Mouse (Mus musculus) neural tube, embryonic 11.5 days (tissue): Measurements from ENCODE around the gene Psmb8. TPM values are rescaled to one million over a fixed set of nuclear protein-coding genes. Genes with fewer than 3 reads are reported as not detected.

Source experiments
- ATAC-seq: fragments of 200-750 bp; cut with Nextera tagmentation; 2 replicates; pipeline ENCODE4 v1.8.0; 2017; ENCODE audit warnings: moderate number of reproducible peaks, mild to moderate bottlenecking, moderate TSS enrichment, moderate library complexity; ENCODE audit not compliant: insufficient read depth, low FRiP score, low TSS enrichment
- DNase-seq: peaks from one replicate; pipeline ENCODE4 v3.0.0-alpha.2; 2015; ENCODE audit warnings: low spot score
- H3K27ac ChIP-seq: fragments of 300-500 bp; sonication (generic); 2 replicates; pipeline ENCODE4 v1.5.1; 2014; ENCODE audit warnings: low read depth, mild to moderate bottlenecking, low read length
- H3K27me3 ChIP-seq: fragments of 300-500 bp; sonication (generic); 2 replicates; pipeline ENCODE4 v1.6.1; 2014; ENCODE audit warnings: mild to moderate bottlenecking, low read length, mixed read lengths; ENCODE audit not compliant: control insufficient read depth, insufficient read depth
- H3K36me3 ChIP-seq: fragments of 300-500 bp; sonication (generic); 2 replicates; pipeline ENCODE4 v1.6.1; 2014; ENCODE audit warnings: mild to moderate bottlenecking, low read length, moderate library complexity, mixed read lengths; ENCODE audit not compliant: control insufficient read depth, insufficient read depth
- H3K4me1 ChIP-seq: fragments of 300-500 bp; sonication (generic); 2 replicates; pipeline ENCODE4 v1.6.1; 2014; ENCODE audit warnings: low read length, mixed read lengths; ENCODE audit not compliant: control insufficient read depth, insufficient read depth
- H3K4me2 ChIP-seq: fragments of 300-500 bp; sonication (generic); 2 replicates; pipeline ENCODE4 v1.6.1; 2014; ENCODE audit warnings: low read depth, mild to moderate bottlenecking, moderate library complexity
- H3K4me3 ChIP-seq: fragments of 300-500 bp; sonication (generic); 2 replicates; pipeline ENCODE4 v1.5.1; 2014; ENCODE audit warnings: low read depth, low read length
- H3K9ac ChIP-seq: fragments of 300-500 bp; sonication (generic); 2 replicates; pipeline ENCODE4 v1.6.1; 2014; ENCODE audit warnings: mild to moderate bottlenecking, low read length
- H3K9me3 ChIP-seq: fragments of 300-500 bp; sonication (generic); 2 replicates; pipeline ENCODE4 v1.6.1; 2016; ENCODE audit warnings: low read length; ENCODE audit not compliant: control insufficient read depth
- WGBS: fragments of 180-500 bp; shearing (Covaris S2); extraction: QIAGEN DNeasy Blood & Tissue Kit; methylation state at CpG from one replicate; pipeline ENCODE4 v1.1.7; 2014; 5-methylcytosine and 5-hydroxymethylcytosine counted together
- polyA plus RNA-seq: library from polyadenylated mRNA; unstranded; fragments of >200 nt; fragmentation: Nextera tagmentation; extraction: Ambion mirVana; gene quantifications from 2 replicates; pipeline ENCODE4 v1.2.1, GENCODE M21; 2014

Gene Psmb8
- polyA plus RNA-seq: 2.1 and 3.3 TPM in 2 replicates

- peak within 1 kb of the TSS; percentile 33 for H3K4me3 ChIP-seq
- DNase-seq: peak; percentile 81
- ATAC-seq: peak; percentile 55; the same call in 1 of the 2 replicates
- H3K36me3 ChIP-seq: no peaks in the 10 kb centered on the region
- H3K4me1 ChIP-seq: no peaks in the 10 kb centered on the region
- H3K4me2 ChIP-seq: peak within 1 kb of the TSS; percentile 47
- H3K9me3 ChIP-seq: no peaks in the 10 kb centered on the region
- H3K27ac ChIP-seq: no peak within 1 kb of the TSS
- WGBS: 6% methylated on average over 41 of the region's 41 CpGs
- no peak within 1 kb of the TSS for H3K9ac ChIP-seq
- H3K27me3 ChIP-seq: peaks cover 70% of the 10 kb centered on the region
Observed at GRCm38 (mm10) chr17:34196941-34197894, at the start of gene Psmb8. Gene Psmb8 (plus strand): TSS chr17:34197721.

DNA sequence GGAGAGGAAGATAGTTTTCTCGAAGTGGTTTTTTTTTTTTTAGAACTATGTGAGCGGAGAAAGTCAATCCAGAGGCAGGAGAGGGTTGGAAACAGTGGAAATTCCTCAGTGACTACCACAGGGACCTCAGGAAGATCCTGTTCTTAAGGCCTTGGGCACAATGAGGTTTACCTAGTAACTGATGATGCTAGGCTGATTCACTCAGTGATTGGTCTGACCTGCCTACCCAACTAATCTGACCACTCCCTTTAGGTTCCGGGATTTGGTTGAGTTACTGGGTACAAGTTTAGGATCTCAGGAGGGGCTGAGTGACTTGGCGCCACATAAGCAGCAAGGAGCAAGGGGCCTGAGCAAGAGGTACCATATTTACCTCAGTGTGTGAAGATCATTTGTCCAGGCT lies 44.6 kb upstream of the Psmb8 start, which contains the start of gene H2-DMb1:
H2-DMb1 (plus strand) TSS at position 150 of the 400 bp plus-strand sequence.
- Histone ChIP-seq H3K4me2 (no peak within 1 kb of the TSS), H3K27ac (no peak within 1 kb of the TSS), H3K9ac (no peak within 1 kb of the TSS), H3K36me3 (no peaks in the 10 kb centered on the region), H3K4me1 (no peaks in the 10 kb centered on the region), H3K27me3 (no peaks in the 10 kb centered on the region), H3K9me3 (no peaks in the 10 kb centered on the region), H3K4me3 (no peak within 1 kb of the TSS)
- 67% methylated on average over 4 of the region's 4 CpGs for WGBS
- DNase-seq (no peak), ATAC-seq (no peak)

GRCm38 (mm10) chr17:34155534-34155933 lies 42.0 kb upstream of the Psmb8 start:
- Histone ChIP-seq H3K27me3 (no peaks in the 10 kb centered on the region), H3K4me3 (no peak overlapping the region), H3K36me3 (no peaks in the 10 kb centered on the region), H3K9ac (no peak overlapping the region), H3K27ac (no peak overlapping the region), H3K9me3 (no peaks in the 10 kb centered on the region), H3K4me2 (no peak overlapping the region), H3K4me1 (no peaks in the 10 kb centered on the region)
- ATAC-seq: no peak
- WGBS: 65% methylated on average over 5 of the region's 5 CpGs
- no peak for DNase-seq

GRCm38 (mm10) chr17:34164202-34164895 lies 33.2 kb upstream of the Psmb8 start:
- WGBS: 40% methylated on average over 9 of the region's 9 CpGs
- ATAC-seq (no peak), DNase-seq (peak; percentile 22)
- Histone ChIP-seq H3K27ac (no peak overlapping the region), H3K4me3 (no peak overlapping the region), H3K9me3 (0 out of 2 replicates have a peak, but pooled peaks cover 2% of the 10 kb centered on the region), H3K4me1 (no peaks in the 10 kb centered on the region), H3K9ac (no peak overlapping the region), H3K36me3 (no peaks in the 10 kb centered on the region), H3K27me3 (no peaks in the 10 kb centered on the region), H3K4me2 (no peak overlapping the region)

DNA sequence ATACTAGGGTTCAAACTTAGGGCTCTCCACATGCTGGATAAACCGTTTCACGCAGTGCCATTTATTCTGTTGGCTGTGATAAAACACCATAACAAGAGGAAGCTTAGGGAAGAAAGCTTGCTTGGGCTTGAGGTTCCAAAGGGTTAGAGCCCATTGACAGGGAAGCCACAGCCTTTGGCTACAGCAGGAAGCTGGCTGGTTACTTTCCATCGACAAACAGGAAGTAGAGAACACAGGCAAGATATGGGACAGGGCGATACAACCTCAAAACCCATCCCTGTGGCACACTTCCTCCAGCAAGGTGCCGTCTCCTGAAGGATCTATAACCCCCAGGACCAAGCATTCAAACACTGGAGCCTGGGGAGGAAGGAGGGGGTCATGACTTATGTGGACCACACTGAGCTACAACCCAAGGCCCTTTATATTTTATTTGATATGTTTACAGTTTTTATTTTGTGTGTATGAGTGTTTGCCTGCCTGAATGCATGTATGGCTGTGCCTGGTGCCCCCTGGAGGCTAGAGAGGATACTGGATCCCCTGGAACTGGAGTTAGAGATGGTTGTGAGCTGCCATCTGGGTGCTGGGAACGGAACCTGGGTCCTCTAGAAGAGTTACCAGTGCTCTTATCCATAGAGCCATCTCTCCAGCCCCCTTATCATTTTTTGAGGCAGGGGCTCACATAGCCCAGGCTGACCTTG lies 32.3 kb upstream of the Psmb8 start:
- Histone ChIP-seq H3K27ac (no peak overlapping the region), H3K9ac (no peak overlapping the region), H3K4me2 (no peak overlapping the region), H3K36me3 (no peaks in the 10 kb centered on the region), H3K9me3 (0 out of 2 replicates have a peak, but pooled peaks cover 2% of the 10 kb centered on the region), H3K4me1 (no peaks in the 10 kb centered on the region), H3K27me3 (no peaks in the 10 kb centered on the region), H3K4me3 (no peak overlapping the region)
- WGBS: 86% methylated on average over 6 of the region's 6 CpGs
- ATAC-seq (no peak), DNase-seq (no peak)

GRCm38 (mm10) chr17:34169279-34169678 lies 28.2 kb upstream of the Psmb8 start:
- Histone ChIP-seq H3K4me3 (no peak overlapping the region), H3K4me2 (no peak overlapping the region), H3K27me3 (no peaks in the 10 kb centered on the region), H3K9me3 (0 out of 2 replicates have a peak, but pooled peaks cover 2% of the 10 kb centered on the region), H3K36me3 (no peaks in the 10 kb centered on the region), H3K9ac (no peak overlapping the region), H3K27ac (no peak overlapping the region), H3K4me1 (no peaks in the 10 kb centered on the region)
- DNase-seq (peak; percentile 30), ATAC-seq (no peak)
- WGBS: 4% methylated on average over 2 of the region's 2 CpGs

DNA sequence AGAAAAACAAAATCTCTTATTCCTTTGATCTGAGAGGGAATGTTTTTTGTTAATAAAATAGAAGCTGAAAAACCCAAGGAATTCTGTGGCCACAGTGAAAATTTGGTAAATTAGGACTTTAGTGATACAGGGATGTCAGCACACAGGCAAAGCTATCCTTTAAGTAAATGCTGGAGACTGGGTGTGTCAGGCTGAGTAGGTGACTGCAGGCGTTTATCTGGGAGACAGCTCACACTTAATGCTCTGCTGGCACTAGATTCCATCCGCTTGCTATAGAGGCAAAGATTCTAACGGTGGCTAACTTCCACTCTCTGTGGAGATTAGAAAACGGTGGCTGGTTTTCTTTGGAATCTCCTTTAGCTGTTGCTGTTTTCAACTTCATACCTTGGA lies 27.0 kb upstream of the Psmb8 start:
- 0 out of 2 replicates have a peak, but pooled peaks cover 1% of the 10 kb centered on the region for H3K9me3 ChIP-seq
- H3K4me1 ChIP-seq: no peaks in the 10 kb centered on the region
- no peaks in the 10 kb centered on the region for H3K27me3 ChIP-seq
- H3K4me3 ChIP-seq: no peak overlapping the region
- 28% methylated on average over 4 of the region's 4 CpGs for WGBS
- H3K36me3 ChIP-seq: no peaks in the 10 kb centered on the region
- H3K4me2 ChIP-seq: no peak overlapping the region
- DNase-seq (no peak), ATAC-seq (no peak)
- no peak overlapping the region for H3K27ac ChIP-seq
- H3K9ac ChIP-seq: no peak overlapping the region

GRCm38 (mm10) chr17:34170877-34171498 lies 26.5 kb upstream of the Psmb8 start:
- Histone ChIP-seq H3K36me3 (no peaks in the 10 kb centered on the region), H3K4me1 (no peaks in the 10 kb centered on the region), H3K27ac (no peak overlapping the region), H3K4me2 (no peak overlapping the region), H3K9ac (no peak overlapping the region), H3K4me3 (no peak overlapping the region), H3K27me3 (no peaks in the 10 kb centered on the region), H3K9me3 (no peaks in the 10 kb centered on the region)
- DNase-seq (peak; percentile 72), ATAC-seq (no peak)
- 45% methylated on average over 13 of the region's 13 CpGs for whole genome bisulfite sequencing
